Mouse (Mus musculus): Measurements from ENCODE around the gene Icam1. TPM values are rescaled to one million over a fixed set of nuclear protein-coding genes. Genes with fewer than 3 reads are reported as not detected.
"Not testable (repeated sequence)": the region's sequence is repeated elsewhere in the genome, so short reads cannot be mapped to it uniquely, and the experiment has no call there.

Gene Icam1
- total and polyA plus RNA-seq, 2 experiments from 2014 or later = 9.0 to 19.1 TPM

DNA sequence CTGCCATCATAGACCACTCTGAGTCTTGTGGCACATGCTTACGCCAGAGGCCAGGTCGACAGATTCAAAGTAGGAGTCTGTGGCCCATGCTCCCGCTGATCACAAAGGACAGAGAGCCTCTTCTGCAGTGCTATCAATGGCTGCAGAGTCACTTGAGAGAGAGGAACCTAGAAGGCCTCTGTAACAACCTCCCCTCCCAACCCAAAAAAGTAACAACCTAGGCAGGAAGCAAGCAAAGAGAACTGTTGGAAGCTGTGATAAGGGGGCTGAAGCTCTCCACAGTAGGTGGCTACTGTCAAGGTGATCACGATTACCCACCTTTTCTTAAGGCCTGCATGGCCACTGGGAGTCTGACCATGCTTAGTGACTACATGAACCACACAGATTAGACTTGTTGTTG lies 27.8 kb downstream of the Icam1 start:
- Histone ChIP-seq H3K36me3 (replicated peaks; ENCODE audit: control insufficient read depth, insufficient read depth, low read length) (no peaks in the 10 kb centered on the region), H3K4me3 (ENCODE audit: low read depth, low read length) (no peak overlapping the region), H3K27me3 (ENCODE audit: control insufficient read depth, insufficient read depth, low read length) (peaks cover 9% of the 10 kb centered on the region; the same call in 1 of the 2 replicates), H3K9ac (replicated peaks; ENCODE audit: low read depth, low read length) (no peak overlapping the region), H3K27ac (ENCODE audit: low read depth) (no peak overlapping the region), H3K4me1 (ENCODE audit: control insufficient read depth, insufficient read depth) (no peaks in the 10 kb centered on the region), H3K4me2 (ENCODE audit: low read depth, low read length) (no peak overlapping the region), H3K9me3 (replicated peaks; ENCODE audit: control insufficient read depth, low read length) (no peaks in the 10 kb centered on the region)
- 75% methylated on average over 4 of the region's 4 CpGs for WGBS
- ATAC-seq (ENCODE audit: insufficient read depth, low read depth) (no peak), DNase-seq (ENCODE audit: low spot score) (no peak)
- no peak for TF ChIP-seq EP300 (IDR thresholded peaks at IDR 0.05; ENCODE audit: low read depth)
- no peak for TF ChIP-seq CTCF (IDR thresholded peaks at IDR 0.05; ENCODE audit: low read depth)

DNA sequence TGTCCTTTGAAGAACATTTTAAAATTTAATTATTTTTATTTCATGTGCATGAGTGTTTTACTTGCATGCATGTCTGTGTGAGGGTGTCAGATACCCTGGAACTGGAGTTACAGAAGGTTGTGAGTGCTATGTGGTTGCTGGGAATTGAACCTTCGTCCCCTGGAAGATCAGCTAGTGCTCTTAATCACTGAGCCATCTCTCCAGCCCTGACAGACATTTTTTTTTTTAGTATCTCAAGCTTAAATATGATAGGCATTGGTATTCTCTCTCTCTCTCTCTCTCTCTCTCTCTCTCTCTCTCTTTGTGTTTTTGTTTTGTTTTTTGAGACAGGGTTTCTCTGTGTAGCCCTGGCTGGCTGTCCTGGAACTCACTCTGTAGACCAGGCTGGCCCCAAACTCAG lies 29.0 kb downstream of the Icam1 start:
- H3K4me2 ChIP-seq (ENCODE audit: low read depth, low read length); H3K4me1 ChIP-seq (ENCODE audit: control insufficient read depth, insufficient read depth); H3K36me3 ChIP-seq (replicated peaks; ENCODE audit: control insufficient read depth, insufficient read depth, low read length); H3K27ac ChIP-seq (ENCODE audit: low read depth); ATAC-seq (ENCODE audit: insufficient read depth, low read depth); H3K9ac ChIP-seq (replicated peaks; ENCODE audit: low read depth, low read length); H3K9me3 ChIP-seq (replicated peaks; ENCODE audit: control insufficient read depth, low read length); H3K4me3 ChIP-seq (ENCODE audit: low read depth, low read length); DNase-seq (ENCODE audit: low spot score); H3K27me3 ChIP-seq (ENCODE audit: control insufficient read depth, insufficient read depth, low read length): not testable (repeated sequence)
- 57% methylated on average over 1 of the region's 1 CpGs for WGBS

DNA sequence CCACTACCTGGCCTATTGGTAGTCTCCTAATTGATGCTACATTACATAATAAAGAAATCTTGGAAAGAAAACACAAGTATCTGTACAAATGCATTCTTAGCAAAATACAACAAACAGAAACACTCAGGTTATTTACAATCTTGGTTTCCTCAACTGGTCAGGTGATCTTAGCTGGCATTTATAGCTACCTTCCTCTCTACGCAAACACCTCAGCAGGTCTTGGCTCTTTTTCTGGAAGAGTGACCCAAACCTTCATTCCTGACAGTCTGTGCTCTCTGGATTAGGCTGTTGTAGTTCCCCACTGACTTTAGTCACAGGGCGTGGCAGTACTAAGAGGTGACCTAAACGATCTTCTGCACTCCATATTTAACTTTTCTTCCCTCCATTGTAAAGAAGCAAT lies 29.4 kb downstream of the Icam1 start:
- Histone ChIP-seq H3K27me3 (ENCODE audit: control insufficient read depth, insufficient read depth, low read length) (no peaks in the 10 kb centered on the region), H3K27ac (ENCODE audit: low read depth) (no peak overlapping the region), H3K4me2 (ENCODE audit: low read depth, low read length) (no peak overlapping the region), H3K9ac (replicated peaks; ENCODE audit: low read depth, low read length) (no peak overlapping the region), H3K4me3 (ENCODE audit: low read depth, low read length) (no peak overlapping the region), H3K36me3 (replicated peaks; ENCODE audit: control insufficient read depth, insufficient read depth, low read length) (no peaks in the 10 kb centered on the region), H3K4me1 (ENCODE audit: control insufficient read depth, insufficient read depth) (no peaks in the 10 kb centered on the region), H3K9me3 (replicated peaks; ENCODE audit: control insufficient read depth, low read length) (no peaks in the 10 kb centered on the region)
- 60% methylated on average over 3 of the region's 3 CpGs for WGBS
- DNase-seq (ENCODE audit: low spot score) (no peak), ATAC-seq (ENCODE audit: insufficient read depth, low read depth) (no peak)
- TF ChIP-seq EP300 (IDR thresholded peaks at IDR 0.05; ENCODE audit: low read depth) = no peak
- TF ChIP-seq CTCF (IDR thresholded peaks at IDR 0.05; ENCODE audit: low read depth) = no peak

DNA sequence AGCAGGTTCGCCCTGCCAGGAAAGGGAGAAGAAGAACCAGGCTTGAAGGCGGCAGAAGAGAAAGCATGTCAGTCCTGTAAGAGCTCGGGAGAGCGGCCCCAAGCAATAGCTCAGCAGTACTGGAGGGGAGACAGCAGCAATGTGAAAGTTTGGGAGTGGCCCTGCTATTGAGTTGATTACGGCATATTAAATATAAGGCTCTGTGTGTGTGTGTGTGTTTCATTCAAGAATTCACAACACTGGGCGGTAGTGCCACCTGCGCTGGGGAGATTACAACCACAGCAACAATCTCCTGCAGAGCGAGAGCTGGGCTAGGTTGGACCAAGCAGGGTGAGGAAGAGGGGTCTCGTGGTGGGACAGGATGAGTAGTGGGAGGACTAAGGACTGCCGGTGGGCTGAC lies 35.8 kb downstream of the Icam1 start:
- no peaks in the 10 kb centered on the region for H3K9me3 ChIP-seq (replicated peaks; ENCODE audit: control insufficient read depth, low read length)
- H3K4me2 ChIP-seq (ENCODE audit: low read depth, low read length) = no peak overlapping the region
- H3K36me3 ChIP-seq (replicated peaks; ENCODE audit: control insufficient read depth, insufficient read depth, low read length) = no peaks in the 10 kb centered on the region
- no peak overlapping the region for H3K9ac ChIP-seq (replicated peaks; ENCODE audit: low read depth, low read length)
- no peak for TF ChIP-seq EP300 (IDR thresholded peaks at IDR 0.05; ENCODE audit: low read depth)
- no peak for TF ChIP-seq CTCF (IDR thresholded peaks at IDR 0.05; ENCODE audit: low read depth)
- H3K4me3 ChIP-seq (ENCODE audit: low read depth, low read length) = no peak overlapping the region
- H3K27me3 ChIP-seq (ENCODE audit: control insufficient read depth, insufficient read depth, low read length) = no peaks in the 10 kb centered on the region
- DNase-seq (ENCODE audit: low spot score) (no peak), ATAC-seq (ENCODE audit: insufficient read depth, low read depth) (no peak)
- H3K4me1 ChIP-seq (ENCODE audit: control insufficient read depth, insufficient read depth) = no peaks in the 10 kb centered on the region
- no peak overlapping the region for H3K27ac ChIP-seq (ENCODE audit: low read depth)
- 58% methylated on average over 10 of the region's 10 CpGs for WGBS

DNA sequence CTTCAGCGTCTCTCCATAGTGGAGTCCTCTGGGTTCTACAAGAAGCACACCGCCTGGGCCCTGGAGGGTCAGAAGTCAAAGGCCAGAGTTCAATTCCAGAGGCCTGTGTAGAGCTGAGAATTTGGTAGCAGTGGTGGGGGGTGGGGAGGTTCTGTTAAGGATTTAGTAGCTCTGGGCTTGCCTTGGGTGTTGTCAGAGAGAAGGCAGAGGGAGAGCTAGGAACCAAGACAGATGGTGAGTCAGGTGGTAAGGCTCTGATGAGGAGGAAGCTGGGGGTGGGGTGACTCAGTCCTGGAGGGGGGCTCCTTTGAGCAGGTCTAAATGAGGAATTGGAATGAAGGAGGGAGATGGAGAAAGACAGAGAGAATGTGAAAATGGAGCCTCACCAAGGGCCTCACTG lies 47.1 kb downstream of the Icam1 start:
- H3K4me2 ChIP-seq (ENCODE audit: low read depth, low read length) = no peak overlapping the region
- H3K4me1 ChIP-seq (ENCODE audit: control insufficient read depth, insufficient read depth) = no peaks in the 10 kb centered on the region
- peaks cover 26% of the 10 kb centered on the region for H3K36me3 ChIP-seq (replicated peaks; ENCODE audit: control insufficient read depth, insufficient read depth, low read length)
- H3K4me3 ChIP-seq (ENCODE audit: low read depth, low read length) = no peak overlapping the region
- no peak overlapping the region for H3K9ac ChIP-seq (replicated peaks; ENCODE audit: low read depth, low read length)
- WGBS = 87% methylated on average over 2 of the region's 2 CpGs
- TF ChIP-seq EP300 (IDR thresholded peaks at IDR 0.05; ENCODE audit: low read depth) (no peak), CTCF (IDR thresholded peaks at IDR 0.05; ENCODE audit: low read depth) (no peak)
- DNase-seq (ENCODE audit: low spot score) (no peak), ATAC-seq (ENCODE audit: insufficient read depth, low read depth) (no peak)
- H3K27ac ChIP-seq (ENCODE audit: low read depth) = no peak overlapping the region
- no peaks in the 10 kb centered on the region for H3K9me3 ChIP-seq (replicated peaks; ENCODE audit: control insufficient read depth, low read length)
- H3K27me3 ChIP-seq (ENCODE audit: control insufficient read depth, insufficient read depth, low read length) = no peaks in the 10 kb centered on the region

DNA sequence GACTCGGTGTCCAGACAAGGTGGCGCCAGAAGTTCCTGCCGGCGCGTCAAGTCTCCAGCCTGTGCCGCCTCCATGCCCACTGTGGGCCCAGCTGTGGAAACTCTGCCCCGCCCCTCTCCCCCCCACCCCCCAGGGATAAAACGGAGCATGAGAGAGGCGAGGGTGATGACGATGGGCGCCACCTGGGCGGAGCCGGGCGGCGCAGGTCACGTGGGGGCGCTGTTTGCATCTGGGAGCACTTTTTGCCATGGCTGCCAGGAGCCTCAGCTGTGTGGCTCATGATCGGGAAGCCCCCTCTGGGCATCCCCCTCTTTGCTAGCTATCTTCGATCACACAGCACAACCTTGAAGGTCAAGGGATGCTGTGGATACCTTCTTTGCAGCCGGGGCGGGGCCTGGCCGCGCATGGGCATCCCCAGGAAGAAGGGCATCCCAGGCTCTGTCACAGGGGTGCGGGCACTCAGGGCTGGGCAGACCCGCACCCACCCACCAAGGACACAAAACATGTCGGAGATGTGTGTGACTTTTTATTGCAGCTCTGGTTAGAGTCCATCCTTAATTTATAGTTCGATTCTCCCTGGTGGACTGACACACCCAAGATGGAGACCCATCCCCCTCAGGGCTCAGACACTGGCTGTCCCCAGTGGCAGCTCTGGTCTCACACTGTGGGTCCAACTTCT lies 51.4 kb downstream of the Icam1 start, which contains the start of gene Zglp1:
Zglp1 (minus strand) TSS at position 88 of the 679 bp plus-strand sequence.
- peaks cover 31% of the 10 kb centered on the region for H3K36me3 ChIP-seq (replicated peaks; ENCODE audit: control insufficient read depth, insufficient read depth, low read length)
- no peak for DNase-seq (ENCODE audit: low spot score)
- H3K27ac ChIP-seq (ENCODE audit: low read depth) = no peak within 1 kb of the TSS
- ATAC-seq (ENCODE audit: insufficient read depth, low read depth) = 0 out of 2 replicates have a peak, but pooled peaks have one; percentile 20
- no peak within 1 kb of the TSS for H3K4me3 ChIP-seq (ENCODE audit: low read depth, low read length)
- 79% methylated on average over 27 of the region's 27 CpGs for WGBS
- no peak for TF ChIP-seq CTCF (IDR thresholded peaks at IDR 0.05; ENCODE audit: low read depth)
- H3K9ac ChIP-seq (replicated peaks; ENCODE audit: low read depth, low read length) = no peak within 1 kb of the TSS
- H3K4me1 ChIP-seq (ENCODE audit: control insufficient read depth, insufficient read depth) = no peaks in the 10 kb centered on the region
- no peaks in the 10 kb centered on the region for H3K9me3 ChIP-seq (replicated peaks; ENCODE audit: control insufficient read depth, low read length)
- H3K27me3 ChIP-seq (ENCODE audit: control insufficient read depth, insufficient read depth, low read length) = no peaks in the 10 kb centered on the region
- H3K4me2 ChIP-seq (ENCODE audit: low read depth, low read length) = no peak within 1 kb of the TSS

Data from heart, postnatal 0 days (tissue).